Mouse (Mus musculus): ENCODE measurements around the gene Cct4.

- TF ChIP-seq POLR2A (IDR thresholded peaks at IDR 0.05; ENCODE audit: low read depth, low read length) = no peak
- TF ChIP-seq CTCF (conservative IDR thresholded peaks at IDR 0.05; ENCODE audit: insufficient read depth, insufficient read length, low read depth, low read length) = no peak
These were observed 34.0 kb upstream of the Cct4 start for GRCm38 (mm10) chr11:22956346-22956745.

All from kidney, adult 2 months (tissue).